Mouse (Mus musculus) urinary bladder, adult 2 months (tissue): ENCODE measurements at regions not wholly inside any gene's neighbourhood (a gene's known extent, or its start where the extent isn't known, plus 50 kb on each side); places are given as distances from the start of the nearest gene placed in this dataset.

Experiments used
- DNase-seq: peaks from one replicate; pipeline ENCODE4 v3.0.0; 2022; ENCODE audit warnings: low spot score

- no peak for DNase-seq
These were observed 303.8 kb downstream of the Gadd45g start for GRCm38 (mm10) chr13:52150281-52150680.

- DNase-seq, result no peak
These were observed 305.3 kb downstream of the Gadd45g start for GRCm38 (mm10) chr13:52151777-52152176.

- DNase-seq, result no peak
These were observed 305.7 kb downstream of the Gadd45g start for GRCm38 (mm10) chr13:52152221-52152620.

GRCm38 (mm10) chr13:52153030-52153429, 306.6 kb downstream of the Gadd45g start:
- DNase-seq, result no peak

GRCm38 (mm10) chr13:52153576-52153975, 307.1 kb downstream of the Gadd45g start:
- DNase-seq, result no peak

- DNase-seq, result no peak
These were observed 307.8 kb downstream of the Gadd45g start for GRCm38 (mm10) chr13:52154111-52154843.

GRCm38 (mm10) chr13:52154844-52155587, 308.5 kb downstream of the Gadd45g start:
- no peak for DNase-seq

GRCm38 (mm10) chr13:52155588-52156086, 309.2 kb downstream of the Gadd45g start:
- DNase-seq, result no peak

- no peak for DNase-seq
These were observed 316.2 kb downstream of the Gadd45g start for GRCm38 (mm10) chr13:52162676-52163075.

GRCm38 (mm10) chr13:52165531-52165930, 319.1 kb downstream of the Gadd45g start:
- no peak for DNase-seq

GRCm38 (mm10) chr13:52167968-52168367, 321.5 kb downstream of the Gadd45g start:
- DNase-seq, result no peak

- no peak for DNase-seq
These were observed 326.3 kb downstream of the Gadd45g start for GRCm38 (mm10) chr13:52172706-52173346.

- no peak for DNase-seq
These were observed 329.2 kb downstream of the Gadd45g start for GRCm38 (mm10) chr13:52175665-52176064.

GRCm38 (mm10) chr13:52179977-52180376, 333.5 kb downstream of the Gadd45g start:
- DNase-seq, result no peak

GRCm38 (mm10) chr13:52183635-52184034, 337.2 kb downstream of the Gadd45g start:
- no peak for DNase-seq

GRCm38 (mm10) chr13:52185574-52185973, 339.1 kb downstream of the Gadd45g start:
- no peak for DNase-seq

- no peak for DNase-seq
These were observed 341.5 kb downstream of the Gadd45g start for GRCm38 (mm10) chr13:52187841-52188604.

GRCm38 (mm10) chr13:52188605-52189003, 342.1 kb downstream of the Gadd45g start:
- DNase-seq, result no peak

GRCm38 (mm10) chr13:52189382-52189923, 341.6 kb downstream of the Diras2 start:
- no peak for DNase-seq

- no peak for DNase-seq
These were observed 340.8 kb downstream of the Diras2 start for GRCm38 (mm10) chr13:52190256-52190655.

- DNase-seq, result no peak
These were observed 340.1 kb downstream of the Diras2 start for GRCm38 (mm10) chr13:52190848-52191590.
